In genomic region chr6:86371950-86372516, GRCm38 (mm10) we compare ENCODE assay signal across 1 mouse cellular context.
TF ChIP-seq lines count a peak whose summit lies in the region.

No protein-coding gene starts in this region.

TF ChIP-seq in CH12.LX, 34 proteins besides CTCF, POLR2A, EP300 and RAD21 (continued from another document):
- no peak for TF ChIP-seq MAFK (IDR thresholded peaks at IDR 0.05; ENCODE audit: insufficient replicate concordance, low read length)
